Mouse (Mus musculus): Measurements from ENCODE around the gene Zbtb48.

DNA sequence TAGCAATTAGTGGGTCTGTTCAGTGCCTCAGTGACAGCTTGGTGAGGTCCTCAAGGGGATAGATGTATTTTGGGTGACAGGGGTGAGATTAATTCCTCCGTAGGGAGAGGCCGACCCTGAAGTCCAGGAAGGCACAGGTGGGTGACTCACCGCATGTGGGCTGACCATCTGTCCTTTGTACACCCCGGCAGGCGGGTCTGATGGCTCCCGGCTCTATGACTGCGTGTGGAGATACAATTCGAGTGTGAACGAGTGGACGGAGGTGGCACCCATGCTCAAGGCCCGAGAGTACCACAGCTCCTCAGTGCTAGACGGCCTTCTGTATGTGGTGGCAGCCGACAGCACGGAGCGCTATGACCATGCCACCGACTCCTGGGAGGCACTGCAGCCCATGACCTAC is 15.4 kb downstream of the Zbtb48 start:
- no peak for TF ChIP-seq CTCF (IDR thresholded peaks at IDR 0.05; ENCODE audit: extremely low read depth, insufficient read depth, low read length)
- no peak for TF ChIP-seq POLR2A (IDR thresholded peaks at IDR 0.05; ENCODE audit: extremely low read depth, insufficient read depth, low read length)
